Mouse (Mus musculus): Measurements from ENCODE around the gene Trim32. TPM values are rescaled to one million over a fixed set of nuclear protein-coding genes. Genes with fewer than 3 reads are reported as not detected.

The Trim32 gene
- total RNA-seq (2023), result 2.2 and 2.7 TPM in 2 replicates

GRCm38 (mm10) chr4:65604504-65605150 is at the start of gene Trim32:
Trim32 (plus strand) TSS chr4:65604986.

Measured in neutrophil, adult 65 days (primary cell).